Mouse (Mus musculus) frontal cortex, postnatal 36 days (tissue): ENCODE measurements around the gene Ccdc89.

Experiments used
- DNase-seq, 2 experiments: peaks; one replicate each; pipeline ENCODE4 v3.0.0; 2022; ENCODE audit warnings: low spot score in 2 of 2

The Ccdc89 gene

GRCm38 (mm10) chr7:90473511-90473910 is 47.1 kb downstream of the Ccdc89 start:
- DNase-seq = no peak

- DNase-seq = peak; percentile 99
Measured at GRCm38 (mm10) chr7:90475793-90476312, 49.5 kb downstream of the Ccdc89 start, which contains the start of gene Tmem126b. Gene Tmem126b (minus strand): TSS chr7:90476001.

GRCm38 (mm10) chr7:90476313-90477245 is 50.2 kb downstream of the Ccdc89 start, which contains the start of gene Dlg2:
Gene Dlg2 (plus strand): TSS chr7:90476672.
- peak; percentile 61 to 68 for DNase-seq
